Mouse (Mus musculus) stomach, postnatal 0 days (tissue): ENCODE data around the gene Ncoa4.

Experiments used
- CTCF ChIP-seq: IDR thresholded peaks from 2 replicates; pipeline ENCODE4 v1.5.1; 2016; ENCODE audit warnings: antibody characterized with exemption, low read depth, mild to moderate bottlenecking, moderate library complexity
- EP300 ChIP-seq: optimal IDR thresholded peaks from 2 replicates; pipeline ENCODE3; 2016; ENCODE audit warnings: antibody characterized with exemption

- TF ChIP-seq CTCF (no peak), EP300 (no peak)
Measured at GRCm38 (mm10) chr14:32166062-32166441, 6.4 kb downstream of the Ncoa4 start.
